Mouse (Mus musculus): ENCODE data around the gene Phlpp1.

The Phlpp1 gene

DNA sequence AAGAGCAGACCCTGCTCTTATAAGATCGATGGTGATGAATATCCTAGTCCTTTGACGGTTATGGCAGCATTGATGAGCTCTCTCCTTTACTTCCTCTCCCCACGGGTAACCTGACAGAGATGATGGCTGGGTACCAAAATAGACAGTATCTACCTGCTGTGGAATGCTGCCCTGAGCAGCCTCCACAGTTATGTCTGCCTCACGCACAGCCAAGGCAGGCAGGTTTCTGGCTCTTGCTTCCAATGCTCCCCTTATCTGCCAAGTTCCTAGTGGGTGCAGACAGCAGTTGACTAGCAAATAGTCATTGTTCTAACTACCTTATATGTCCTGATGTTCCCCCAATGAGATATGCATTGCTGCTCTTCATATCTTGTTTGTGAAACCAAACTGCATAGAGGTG, 215.7 kb downstream of the Phlpp1 start:
- no peak for DNase-seq (ENCODE audit: low spot score in 2 of 2)

DNA sequence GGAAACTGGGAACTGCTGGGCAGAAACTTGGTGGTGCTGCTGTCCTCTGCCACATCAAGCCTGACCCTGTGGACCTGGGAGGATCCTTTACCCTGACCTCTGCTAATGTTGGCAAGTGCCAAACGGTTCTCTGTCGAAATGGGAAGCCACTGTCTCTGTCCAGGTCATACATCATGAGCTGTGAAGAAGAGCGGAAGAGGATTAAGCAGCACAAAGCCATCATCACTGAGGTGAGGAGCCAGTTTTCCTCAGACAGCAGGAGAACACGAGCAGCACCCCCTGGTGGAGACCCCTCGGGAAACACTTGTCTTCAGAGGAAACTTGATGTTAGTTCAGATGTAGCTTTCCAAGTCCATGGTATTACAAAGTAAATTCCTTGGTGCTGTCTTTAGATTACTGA, 218.1 kb downstream of the Phlpp1 start:
- DNase-seq (ENCODE audit: low spot score in 2 of 2) = peak; percentile 26 to 68

DNA sequence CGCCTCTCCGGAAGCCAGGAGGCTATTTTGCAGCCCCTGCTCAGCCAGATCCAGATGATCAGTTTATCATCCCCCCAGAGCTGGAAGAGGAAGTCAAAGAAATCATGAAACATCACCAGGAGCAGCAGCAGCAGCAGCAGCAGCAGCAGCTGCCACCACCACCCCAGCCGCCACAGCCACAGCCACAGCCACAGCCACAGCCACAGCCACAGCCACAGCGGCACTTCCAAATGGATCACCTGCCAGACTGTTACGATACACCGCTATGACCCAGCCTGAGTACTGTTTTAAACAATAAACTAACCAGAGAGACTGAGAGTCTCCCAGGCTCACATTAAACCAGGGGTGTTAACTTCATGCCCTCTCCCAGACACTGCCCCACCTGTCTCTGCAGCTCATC, 221.5 kb downstream of the Phlpp1 start:
- DNase-seq (ENCODE audit: low spot score in 2 of 2) = no peak

DNA sequence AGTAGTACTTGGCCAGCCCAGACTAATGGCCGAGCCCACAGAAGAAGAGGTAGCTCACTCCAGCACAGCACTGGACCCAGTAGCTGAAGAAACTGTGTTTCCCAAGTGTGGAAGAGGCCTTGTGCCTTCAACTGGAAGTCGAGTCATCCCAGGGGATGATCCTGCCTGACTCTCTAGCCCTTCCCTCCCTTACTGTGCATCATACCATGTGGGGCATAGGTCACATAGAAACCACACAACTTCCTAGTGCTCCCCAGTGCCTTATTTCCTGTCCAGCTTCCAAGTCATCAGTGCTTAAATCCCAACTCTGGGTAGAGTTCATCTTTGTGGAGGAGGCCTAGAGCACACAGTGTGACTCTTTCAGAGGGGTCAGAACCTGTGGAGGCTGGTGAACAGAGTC, 223.1 kb downstream of the Phlpp1 start:
- no peak for DNase-seq (ENCODE audit: low spot score in 2 of 2)

DNA sequence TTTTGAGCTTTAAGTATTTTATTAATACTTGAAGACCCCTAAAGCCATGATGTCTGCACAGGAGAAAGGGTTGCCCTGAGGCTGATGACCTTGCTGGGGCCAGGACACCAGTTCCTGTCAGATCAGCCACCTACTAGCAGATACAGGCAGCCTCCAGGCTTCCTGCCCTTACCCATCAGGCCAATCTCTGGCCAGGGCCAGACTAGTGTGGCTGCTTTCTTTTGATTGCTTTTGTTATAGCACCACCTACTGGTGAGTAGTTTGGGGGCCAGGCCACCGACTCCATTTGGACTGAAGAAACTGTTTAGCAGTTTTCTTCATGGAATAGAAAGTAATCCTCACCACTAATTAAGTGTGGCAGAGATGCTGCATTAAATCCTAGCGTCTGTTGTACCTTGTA, 223.9 kb downstream of the Phlpp1 start:
- DNase-seq (ENCODE audit: low spot score in 2 of 2) = peak; percentile 26 to 74

DNA sequence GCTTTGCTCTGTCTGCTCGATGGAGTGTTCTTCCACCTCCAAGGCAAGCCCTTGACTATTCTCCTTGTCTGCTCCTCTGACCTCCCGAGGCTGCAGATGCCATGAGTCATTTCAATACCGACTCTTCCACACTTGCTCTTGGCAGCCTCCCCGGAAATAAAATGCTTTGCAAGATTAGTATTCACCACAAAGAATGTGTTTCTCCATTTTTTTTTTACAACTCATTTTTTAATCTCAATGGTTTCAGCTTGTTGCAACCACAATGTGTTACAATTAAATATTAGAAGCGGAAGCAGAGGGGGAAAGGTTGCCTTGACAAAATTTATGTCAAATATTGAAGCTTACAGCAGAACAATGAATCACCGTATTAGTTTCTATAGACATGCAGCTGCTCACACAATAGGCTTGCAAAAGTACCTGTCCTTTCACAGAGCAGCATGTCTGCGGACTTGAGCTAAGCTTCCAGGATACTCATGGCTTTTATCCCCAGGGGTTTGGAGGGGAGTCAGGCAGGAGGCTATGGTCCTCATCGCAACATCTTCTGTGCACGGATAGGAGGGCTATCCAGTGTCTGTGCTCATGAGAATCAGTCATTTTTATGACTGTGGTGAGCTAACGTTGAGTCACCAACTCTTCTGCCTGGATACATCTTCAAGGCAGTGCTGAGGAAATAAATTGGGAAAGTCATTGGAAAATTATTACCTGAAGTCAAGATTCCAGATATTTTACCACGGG, 229.5 kb downstream of the Phlpp1 start:
- DNase-seq (ENCODE audit: low spot score in 2 of 2) = no peak

DNA sequence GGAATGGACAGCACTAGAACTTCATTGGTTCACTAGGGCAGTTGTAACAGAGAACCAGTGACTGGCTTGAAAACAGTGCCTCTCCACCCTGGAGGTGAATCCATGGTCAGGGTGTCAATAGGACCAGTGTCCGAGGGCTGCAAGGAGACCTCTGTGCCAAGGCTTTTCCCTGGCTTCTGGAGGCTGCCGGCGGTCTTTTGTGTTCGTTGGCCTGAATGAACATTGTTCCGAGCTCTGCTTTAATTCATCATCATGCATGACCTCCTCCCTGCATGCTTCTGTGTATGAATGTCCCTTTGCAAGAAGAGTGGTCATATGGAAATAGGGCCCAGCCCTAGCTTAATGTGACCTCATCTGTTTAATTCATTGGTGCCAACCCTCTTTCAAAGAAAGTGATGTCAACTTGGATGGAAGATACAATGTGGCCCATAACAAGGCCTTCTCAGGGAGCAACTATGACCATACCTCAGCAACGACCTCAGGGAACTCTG, 231.5 kb downstream of the Phlpp1 start:
- no peak for DNase-seq (ENCODE audit: low spot score in 2 of 2)

DNA sequence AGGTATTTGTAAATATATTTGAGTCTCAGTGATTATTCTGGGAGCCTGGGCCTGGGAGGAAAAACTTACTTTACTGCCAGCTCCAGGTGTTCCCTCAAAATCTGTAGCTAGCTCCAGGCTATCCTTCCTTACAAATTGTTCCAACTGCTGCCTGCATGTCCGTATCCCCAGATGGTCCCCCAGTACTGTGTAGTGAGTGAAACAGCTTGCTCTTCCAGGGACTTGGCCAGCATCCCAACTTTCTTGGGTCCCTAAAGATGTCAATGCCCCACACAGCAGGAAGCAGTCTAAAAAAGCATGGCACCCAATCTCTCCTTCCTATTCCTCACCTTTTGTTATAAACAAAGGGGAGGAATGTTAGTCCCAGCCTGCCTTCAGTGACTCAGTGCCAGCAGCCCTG, 235.3 kb downstream of the Phlpp1 start:
- DNase-seq (ENCODE audit: low spot score in 2 of 2) = no peak

DNA sequence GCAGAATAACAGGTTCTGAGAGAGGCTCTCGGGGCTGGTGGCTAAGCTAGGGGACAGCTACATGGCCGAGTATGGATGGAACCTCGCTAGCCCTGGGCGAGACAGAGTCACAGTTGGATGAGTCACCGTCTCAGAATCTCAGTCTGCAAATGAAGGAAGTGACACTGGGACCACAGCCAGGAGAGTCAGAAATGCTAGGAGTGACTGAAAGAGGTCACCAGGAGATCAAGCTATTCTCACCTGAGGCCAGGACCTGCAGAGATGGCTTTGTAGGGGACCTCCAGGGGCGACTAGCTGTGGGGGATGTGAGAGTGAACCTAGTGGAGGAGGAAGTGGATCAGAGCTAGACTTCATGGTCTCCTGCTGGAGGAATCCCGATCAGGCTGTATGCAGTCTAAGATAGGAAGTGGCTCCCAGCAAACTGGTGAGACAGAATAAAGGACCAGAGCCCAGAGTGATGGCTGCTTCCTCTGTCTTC, 236.4 kb downstream of the Phlpp1 start:
- no peak for DNase-seq (ENCODE audit: low spot score in 2 of 2)

DNA sequence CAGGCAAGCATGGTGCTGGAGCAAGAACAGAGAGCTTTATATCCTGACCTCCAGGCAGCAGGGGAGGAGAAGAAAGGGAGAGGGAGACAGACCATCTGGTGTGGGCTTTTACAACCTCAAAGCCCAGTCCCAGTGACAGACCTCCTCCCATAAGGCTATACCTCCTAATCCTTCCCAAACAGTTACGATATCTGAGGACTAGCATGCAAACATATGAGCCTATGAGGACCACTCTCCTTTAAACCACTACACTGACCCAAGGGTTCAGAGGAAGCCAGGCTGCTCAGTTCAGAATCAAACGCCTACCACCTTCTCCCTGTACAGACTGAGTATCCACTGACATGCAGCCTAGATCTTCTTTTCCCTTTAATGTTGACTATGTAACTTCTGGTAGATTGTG, 239.3 kb downstream of the Phlpp1 start:
- DNase-seq (ENCODE audit: low spot score in 2 of 2) = no peak

DNA sequence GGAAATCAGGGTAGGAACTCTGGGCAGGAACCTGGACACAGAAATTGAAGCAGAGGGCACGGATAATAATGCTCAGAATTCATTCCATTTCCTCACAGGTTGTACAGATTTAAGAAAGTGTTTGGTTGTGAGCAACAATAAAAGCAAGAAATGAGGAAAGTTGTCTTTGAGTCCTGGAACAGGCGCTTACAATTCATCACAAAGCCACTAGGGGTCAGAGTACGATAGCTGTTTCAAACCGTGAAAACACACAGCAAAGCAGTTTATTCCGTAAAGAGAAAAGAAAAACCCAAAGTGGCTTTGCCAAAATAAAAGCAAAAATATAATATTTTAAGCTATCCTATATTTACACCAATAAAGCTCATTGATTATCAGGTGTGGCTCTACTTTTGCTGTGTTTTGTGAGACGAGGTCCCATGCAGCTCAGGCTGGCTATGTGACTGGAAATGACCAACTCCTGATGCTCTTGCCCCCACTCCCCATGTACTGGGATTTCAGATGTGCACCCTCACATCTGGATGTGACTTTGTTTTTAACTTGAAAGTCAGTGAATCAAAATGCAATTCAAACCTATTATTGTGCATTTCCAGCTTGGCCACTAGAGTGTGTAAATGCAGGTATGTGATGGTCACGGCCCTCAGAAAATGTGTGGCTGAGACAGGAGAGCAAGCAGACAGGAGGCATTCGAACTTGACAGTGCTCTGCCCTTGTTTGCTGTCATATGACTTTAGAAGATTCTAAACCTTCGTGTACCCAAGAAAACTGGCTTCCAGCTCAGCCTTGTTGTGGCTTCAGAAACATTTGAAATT, 253.8 kb downstream of the Phlpp1 start:
- peak in 1 of 2 experiments; percentile 54 for DNase-seq (ENCODE audit: low spot score in 2 of 2)

DNA sequence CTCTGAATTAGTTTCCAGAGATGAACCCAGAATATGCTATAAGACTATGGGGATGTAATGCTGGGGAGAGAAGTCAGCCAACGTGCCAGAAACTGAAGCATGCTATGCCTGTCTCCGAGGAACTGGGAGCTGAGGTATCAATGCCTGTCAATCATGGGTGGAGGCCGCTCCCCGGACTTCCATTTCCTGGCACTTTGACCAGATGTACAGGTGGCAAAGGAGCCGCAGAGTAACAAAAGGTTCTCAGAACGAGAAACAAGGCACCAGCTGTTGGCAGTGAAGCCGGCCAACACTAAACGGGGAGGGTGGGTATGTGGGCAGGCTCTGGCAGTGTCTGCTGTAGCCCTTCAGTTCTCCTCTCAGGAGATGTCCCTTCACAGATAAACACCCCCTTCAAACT, 256.6 kb downstream of the Phlpp1 start:
- no peak for DNase-seq (ENCODE audit: low spot score in 2 of 2)

DNA sequence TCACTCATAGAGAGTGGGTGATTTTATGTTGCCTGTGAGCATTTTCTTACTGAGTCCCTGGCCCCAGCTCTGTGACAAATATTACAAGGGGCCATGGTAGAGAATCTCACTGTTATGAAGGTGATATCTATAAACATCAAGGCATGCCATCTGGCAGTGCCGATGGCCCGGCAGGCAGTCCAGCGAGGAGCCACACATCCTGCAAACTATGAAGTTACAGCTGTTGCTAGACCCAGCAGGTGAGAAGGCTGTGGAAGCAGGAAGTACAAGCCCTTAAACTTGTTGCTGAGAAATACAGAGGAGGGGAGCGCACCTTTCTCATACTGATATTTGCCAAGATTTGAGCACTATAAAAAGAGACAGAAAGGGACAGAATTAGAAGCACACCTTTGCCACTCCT, 257.0 kb downstream of the Phlpp1 start:
- DNase-seq (ENCODE audit: low spot score in 2 of 2) = peak in 1 of 2 experiments; percentile 12

DNA sequence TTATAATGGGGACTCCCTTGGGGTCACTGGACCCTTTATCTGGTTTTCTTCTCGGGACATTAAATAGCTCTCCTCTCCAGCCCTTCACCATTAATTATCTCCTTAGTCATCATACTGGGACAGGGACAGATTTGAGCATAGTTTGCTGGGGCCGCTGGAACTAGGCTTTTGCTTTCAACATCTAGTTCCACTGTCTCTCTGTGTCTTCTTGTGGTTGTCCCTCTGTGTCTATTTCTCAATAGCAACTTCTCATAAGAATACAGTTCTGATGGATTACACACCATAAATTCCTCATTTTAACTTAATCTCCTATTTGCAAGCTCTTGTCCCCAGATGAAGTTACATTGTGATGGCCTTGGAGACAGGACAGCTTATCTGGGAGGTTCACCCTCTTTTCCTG, 262.0 kb downstream of the Phlpp1 start:
- DNase-seq (ENCODE audit: low spot score in 2 of 2) = no peak
